Mouse (Mus musculus) thymus, adult 18-20 months (tissue): ENCODE results near the gene Diaph3.

ENCODE experiments used
- DNase-seq, 2 experiments: peaks; one replicate each; pipeline ENCODE4 v3.0.0; 2022; ENCODE audit warnings: mixed read lengths in 2 of 2

The Diaph3 gene

DNA sequence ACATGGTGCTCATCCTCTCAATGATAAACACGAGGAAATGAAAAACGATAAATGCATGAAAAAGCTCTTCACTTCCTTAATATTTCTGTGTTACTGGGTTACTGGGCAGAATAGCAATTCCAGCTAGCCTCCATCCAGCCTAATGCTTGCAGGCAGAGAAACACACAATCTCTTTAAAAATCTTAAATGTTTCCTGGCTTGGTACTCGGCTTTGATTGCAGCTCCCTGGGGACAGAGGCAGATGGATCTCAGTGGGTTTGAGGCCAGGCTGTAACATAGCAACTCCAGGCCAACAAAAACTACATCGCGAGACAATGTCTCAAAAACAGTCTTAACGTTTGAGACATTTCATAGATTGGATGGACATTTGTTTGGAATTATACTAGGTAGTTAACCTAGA is 57.1 kb downstream of the Diaph3 start:
- DNase-seq, result no peak

DNA sequence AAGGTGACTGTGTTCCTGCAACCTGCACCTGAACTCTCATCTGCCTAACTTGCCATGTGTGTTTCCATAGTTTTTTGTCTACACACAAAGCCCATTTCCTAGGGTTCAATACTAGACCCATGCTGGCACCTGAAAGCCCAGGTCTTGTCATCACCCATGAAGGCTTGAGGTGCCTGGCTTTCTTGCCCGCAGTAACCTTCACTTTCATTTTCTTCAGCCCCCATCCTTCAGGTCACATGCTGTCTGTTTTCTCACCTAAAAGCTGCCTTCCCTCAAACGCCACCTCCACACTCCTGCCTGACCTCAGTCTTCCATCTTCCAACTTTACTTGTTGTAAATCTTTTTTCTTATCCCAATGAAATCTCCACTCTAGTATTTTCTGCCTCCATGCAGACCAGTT is 61.3 kb downstream of the Diaph3 start:
- DNase-seq, result no peak

DNA sequence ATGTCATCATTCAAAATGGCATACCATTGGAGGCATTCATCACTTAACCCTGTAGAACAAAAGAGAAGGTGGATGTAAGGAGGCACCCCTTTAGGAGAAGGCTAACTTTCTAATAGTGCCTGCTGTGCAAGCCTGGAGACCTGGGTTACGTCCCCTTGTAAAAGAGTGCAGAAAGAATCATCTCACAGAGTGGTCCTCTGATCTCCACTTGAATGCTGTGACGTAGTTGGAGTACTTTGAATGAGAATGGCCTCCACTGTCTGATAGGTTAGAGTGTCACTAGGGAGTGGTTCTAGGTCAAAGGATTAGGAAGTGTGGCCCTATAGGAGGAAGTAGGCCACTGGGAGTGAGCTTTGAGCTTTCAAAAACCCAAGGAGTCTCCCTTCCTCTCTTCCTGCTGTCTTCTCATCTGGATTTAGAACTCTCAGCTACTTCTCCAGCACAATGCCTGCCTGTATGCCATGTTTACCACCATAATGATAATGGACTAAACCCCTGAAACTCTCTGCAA is 66.0 kb downstream of the Diaph3 start:
- DNase-seq, result no peak

DNA sequence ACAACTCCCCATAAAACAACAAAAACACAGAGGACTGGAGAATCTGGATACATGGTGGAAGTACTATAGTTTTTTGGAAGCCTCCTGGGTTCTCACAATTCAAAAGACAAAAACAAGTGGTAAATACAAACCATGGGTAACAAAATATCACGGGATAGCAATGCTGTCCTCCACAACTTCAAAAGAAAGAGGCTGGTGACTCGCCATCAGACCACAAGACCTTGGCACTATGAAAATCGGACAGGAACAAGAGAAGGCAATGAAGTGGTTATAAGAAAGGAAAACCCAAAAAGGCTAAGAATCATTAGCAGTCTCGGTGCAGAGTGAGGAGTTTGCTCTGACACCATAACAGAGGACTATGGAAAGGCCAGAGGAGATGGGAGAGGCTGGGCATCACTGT is 76.8 kb downstream of the Diaph3 start:
- DNase-seq, result no peak

DNA sequence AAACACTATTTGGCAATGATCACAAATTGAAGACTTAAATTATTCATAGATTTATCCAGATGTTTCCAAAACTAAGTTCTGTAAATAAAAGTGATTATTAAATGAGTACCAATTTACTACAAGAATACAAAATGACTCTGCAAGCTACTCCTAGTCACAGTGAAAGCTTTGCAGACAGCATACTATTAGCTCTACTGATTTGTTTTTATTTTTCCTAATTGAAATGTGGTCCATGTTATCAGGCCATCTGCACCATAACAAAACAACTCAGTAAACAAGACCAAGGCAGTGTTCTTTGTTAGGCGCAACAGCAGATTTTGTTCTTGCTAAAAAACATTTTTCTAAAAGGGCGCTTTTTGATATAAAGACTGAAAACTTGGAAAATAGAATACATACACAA is 84.9 kb downstream of the Diaph3 start:
- no peak for DNase-seq

DNA sequence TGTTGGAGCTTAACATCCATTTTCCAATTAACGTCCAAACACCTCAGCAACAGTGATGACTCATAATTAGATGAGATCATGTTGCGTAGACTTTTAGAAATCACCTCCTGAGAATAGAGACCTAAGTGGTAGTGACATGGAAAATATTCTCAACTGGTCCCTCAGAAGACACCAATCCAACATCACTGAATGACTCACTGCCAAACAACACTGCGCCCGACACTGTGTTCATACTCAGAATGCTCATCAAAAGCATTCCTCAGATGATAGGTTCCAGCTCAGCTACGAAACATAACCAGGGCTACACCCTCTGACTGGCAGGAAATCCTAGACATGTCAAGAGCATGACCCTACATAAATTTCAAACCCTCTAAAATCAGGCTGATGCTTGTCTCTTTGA is 89.8 kb downstream of the Diaph3 start:
- no peak for DNase-seq

DNA sequence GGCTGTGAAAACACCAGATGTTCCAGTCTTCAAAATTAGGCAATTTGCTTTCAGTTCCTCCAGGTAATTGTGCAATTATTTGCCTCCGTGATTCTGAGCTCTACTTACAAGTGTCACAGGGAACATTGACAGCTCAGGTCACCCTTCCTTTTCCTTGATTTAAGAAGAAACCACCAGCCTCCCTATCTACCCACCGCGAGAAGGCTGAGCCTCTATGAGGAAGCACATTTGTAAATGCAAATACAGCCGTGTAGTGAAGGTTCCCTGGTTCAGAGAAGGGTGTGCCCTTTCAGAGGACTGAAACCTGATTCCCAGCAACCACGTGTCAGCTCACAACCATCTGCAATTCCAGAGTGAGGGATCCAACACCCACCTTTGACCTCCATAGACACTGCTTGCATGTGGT is 96.6 kb downstream of the Diaph3 start:
- DNase-seq, result no peak

DNA sequence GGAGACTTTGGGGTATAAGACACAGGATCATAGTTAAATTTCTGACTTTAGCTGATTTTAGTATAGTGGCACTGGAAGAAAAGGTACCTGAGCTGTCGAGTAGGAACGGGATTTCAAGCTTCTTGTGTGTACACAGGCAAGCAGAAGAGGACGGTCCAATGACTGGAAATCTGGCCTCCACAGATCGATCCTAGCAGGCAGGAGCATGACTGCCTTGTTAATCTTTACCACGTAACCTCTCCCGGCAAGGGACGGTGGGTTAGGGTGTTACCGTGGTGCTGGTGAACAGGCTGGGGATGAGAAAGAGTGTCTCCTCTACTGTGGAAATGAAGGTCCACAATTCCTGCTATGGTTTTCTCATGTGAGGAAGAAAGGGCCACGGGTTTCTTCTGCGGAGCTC is 120.8 kb downstream of the Diaph3 start:
- DNase-seq, result no peak

DNA sequence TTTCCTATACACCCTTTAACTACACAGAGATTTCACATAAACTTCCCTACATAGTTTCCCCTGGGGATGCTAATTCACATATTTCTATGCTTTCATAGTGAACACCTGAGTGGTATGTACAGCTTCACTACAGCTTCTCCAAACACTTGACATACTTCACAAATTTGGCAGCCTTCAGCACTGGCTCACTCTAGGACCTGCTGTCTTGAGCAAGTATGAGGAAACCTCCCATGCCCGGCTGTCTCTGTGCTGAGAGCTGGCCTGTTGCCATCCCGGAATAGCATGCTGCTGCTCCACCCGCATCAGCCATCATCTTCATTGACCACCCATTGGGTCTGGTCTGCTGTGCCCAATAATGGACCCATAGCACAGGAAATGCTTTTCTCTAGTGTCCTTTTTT is 121.3 kb downstream of the Diaph3 start:
- DNase-seq, result no peak

DNA sequence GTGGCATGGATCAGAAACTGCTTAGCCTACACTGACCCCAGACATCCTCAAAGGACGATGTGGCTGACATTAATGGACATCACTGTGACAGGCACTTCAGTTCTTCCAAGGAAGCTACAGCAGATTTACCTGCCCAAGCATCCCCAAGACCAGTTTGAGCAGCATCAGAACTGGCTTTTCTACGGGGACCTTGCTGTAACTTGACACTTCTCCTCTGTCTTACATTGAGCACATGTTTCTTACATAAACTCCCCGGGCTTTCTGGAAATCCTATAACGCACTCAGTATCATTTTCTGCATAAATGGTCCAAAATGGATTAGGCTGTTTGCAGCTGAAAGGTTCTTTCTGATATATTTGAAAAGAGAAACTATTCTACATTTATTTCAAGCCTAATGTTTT is 143.7 kb downstream of the Diaph3 start:
- DNase-seq, result no peak

DNA sequence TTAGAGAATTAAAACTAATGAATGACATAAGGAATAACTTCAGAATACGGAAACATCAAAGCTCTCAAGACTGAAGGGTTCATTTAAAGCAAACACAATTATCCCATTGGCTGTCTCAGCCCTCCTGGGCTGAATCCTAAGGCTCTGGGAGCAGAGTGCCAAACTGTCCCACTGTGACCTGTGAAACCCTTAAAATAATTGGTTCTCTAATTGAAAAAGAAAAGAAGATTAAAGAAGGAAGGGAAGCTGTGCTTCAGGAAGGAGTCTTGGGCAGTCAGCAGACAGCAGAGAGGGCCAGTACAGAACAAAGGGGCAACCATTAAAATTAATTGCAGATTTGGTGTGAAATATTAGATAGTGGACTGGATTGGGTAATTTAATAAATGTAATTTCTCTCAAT is 189.9 kb downstream of the Diaph3 start:
- DNase-seq, result no peak

DNA sequence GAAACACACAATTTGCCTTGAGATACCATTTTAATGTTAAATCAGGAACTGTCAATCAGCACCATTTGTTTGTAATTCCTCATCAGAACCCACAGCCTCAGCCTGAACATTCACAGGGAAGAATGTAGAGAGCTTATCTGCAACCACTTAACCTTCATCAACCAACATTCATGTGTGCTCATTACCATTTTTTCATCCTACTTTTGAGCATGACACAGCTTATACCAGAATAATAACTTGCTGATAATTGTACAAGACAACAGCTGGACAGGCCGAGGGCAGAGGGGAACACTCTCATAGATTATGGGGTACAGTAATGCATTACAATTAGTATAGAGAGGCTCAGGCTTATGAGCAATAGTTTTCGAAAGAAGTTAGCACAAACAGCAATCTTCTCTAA is 203.1 kb downstream of the Diaph3 start:
- DNase-seq, result no peak

DNA sequence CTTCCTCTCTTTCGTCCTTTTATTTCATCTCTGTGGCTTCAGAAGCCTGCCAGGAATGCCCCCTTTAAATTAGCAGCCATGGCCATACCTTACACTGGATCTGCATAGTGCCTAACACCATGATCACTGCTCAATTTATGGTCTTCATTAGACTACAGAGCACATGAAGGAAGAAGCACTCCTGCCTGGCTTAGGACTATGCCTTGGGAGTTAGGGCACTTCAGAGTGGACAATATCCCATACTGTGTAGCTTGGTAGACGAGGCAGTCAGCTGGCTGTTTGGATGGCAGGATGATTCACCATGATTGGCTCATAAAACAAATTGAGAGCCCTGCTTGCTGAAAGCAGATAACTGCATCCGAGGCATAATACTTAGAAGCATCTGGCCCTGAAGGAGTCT is 204.6 kb downstream of the Diaph3 start:
- DNase-seq, result no peak

DNA sequence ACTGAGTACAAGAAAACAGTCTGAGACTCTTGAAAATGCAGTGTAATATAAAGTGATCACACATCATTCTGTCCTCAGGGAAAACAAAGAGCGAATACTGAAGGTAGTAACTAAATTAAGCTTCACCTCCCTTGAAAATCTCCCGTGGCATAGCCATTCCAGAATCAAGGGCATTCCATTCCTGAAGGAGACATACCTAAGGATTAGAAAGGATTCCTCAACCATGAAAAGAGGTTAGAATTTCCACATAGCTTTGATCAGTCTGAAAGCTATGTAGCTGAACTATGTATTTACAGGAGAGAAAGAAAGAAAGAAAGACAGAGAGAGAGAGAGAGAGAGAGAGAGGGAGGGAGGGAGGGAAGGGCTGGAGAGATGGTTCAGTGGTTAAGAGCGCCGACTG is 210.3 kb downstream of the Diaph3 start:
- no peak for DNase-seq

DNA sequence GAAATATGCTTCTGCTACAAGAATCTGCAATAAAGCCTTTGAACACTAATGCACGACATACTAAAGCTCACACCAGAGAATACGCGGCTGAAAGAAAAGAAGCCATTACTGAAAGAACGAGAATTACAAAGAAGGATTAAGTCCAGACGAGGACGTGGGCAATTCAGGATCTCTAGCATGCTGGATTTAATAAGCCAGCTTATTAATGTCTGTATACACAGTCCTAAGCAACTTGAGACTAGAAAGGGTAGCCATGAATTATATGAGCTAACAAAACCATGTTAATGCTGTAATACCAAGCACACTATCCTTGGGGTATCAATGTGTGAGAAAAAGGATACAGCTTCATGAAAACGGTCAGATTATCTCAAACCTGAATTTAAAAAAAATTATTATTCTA is 214.2 kb downstream of the Diaph3 start:
- DNase-seq, result no peak

DNA sequence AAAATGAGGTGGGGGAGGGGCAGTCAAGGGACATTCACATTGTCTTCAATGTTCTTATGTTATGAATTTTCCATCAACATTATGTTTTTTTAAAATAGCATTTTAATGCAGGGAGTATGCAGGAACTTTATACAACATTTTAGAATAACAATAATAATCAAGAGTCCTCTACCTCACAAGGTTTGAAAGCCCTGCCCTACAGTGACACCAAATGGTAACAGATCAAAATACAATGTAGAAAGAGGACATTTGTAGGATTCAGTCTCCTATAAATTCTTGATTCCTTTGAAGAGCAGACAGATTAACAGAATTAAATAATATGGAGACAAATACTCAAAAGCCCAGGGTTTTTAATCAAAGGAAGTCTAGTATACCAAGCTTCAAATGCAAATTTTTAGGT is 242.1 kb downstream of the Diaph3 start:
- no peak for DNase-seq

DNA sequence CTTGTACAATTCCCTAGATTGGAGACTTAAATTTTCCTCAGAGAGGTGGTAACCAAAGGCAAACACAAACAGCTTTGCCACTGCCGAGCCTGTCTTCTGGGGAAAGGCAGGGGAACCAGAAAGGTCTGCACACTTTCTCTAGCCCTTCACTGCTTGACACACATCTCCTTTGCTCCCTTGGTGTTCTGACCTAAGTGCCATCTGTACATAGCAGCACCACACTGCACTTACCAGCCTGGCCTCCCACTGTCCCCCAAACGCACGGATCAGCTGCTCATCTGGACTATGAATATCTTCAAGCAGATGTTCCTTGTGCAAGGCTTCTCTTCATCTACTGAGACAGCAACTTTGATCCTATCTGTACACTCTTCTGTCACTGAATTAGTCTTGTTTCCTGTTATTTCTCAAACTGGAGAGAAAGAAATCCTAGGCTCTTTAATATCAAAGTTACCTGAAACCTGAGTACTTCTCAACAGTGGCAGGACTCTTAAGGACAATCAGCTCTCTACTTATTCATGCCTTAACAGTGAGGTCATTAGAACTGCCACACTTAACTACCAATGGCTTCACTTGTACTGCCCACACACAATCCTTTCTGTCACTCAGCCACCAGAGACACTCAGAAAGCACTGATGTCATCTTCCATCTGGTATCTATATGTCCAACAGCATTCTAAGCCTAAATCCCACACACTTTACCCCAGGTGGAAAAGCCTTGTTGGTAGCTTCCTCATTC is 251.8 kb downstream of the Diaph3 start:
- DNase-seq, result no peak

DNA sequence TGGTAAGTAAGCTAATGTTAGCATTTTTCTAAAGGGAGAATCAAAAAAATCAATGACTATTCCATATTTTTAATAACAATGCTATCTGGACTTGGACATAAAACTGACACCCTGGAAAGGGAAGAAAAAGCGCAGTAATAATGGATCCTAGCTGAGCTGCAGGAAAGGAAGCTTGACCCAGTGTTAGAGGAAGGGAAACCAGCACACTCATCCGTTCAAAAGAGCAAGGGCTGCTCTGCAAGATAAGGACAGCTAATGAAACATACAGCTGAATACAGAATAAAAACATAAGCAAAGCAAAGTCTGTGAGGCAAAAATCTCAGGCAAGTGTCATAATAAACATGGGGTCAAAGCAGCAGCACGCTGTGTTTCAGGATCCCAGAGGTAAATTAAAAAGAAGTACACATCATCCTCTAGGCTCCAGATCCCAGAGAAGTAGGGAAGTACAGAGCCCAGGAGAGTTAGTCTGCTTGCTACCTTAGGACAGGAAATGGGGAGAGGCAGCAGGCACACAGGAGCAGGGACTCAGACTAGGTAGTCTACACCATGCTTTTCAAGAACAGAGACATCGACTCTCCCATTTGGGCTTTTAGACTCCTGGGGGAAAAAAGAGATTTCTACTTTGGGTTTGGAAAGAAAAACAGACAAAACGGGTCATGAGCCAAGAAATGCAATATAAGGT is 255.5 kb downstream of the Diaph3 start:
- DNase-seq, result no peak

DNA sequence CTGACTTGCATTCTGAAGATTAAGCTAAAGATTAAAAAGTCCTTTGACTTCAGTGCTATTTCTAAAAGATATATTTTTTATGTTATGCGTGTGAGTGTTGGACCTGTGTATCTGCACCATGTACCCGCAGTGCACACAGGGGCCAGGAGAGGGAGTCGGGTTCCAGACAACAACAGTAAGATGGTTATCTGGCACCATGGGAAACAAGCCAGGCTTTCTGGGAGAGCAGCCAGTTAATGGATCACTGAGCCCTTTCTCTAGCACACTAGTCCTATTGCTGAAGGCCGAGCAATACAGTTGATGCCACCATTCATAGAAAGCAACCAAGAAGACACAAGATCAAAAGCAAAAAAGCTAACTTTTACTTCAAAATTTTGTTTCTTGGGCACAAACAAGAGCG is 271.5 kb downstream of the Diaph3 start:
- DNase-seq, result no peak

DNA sequence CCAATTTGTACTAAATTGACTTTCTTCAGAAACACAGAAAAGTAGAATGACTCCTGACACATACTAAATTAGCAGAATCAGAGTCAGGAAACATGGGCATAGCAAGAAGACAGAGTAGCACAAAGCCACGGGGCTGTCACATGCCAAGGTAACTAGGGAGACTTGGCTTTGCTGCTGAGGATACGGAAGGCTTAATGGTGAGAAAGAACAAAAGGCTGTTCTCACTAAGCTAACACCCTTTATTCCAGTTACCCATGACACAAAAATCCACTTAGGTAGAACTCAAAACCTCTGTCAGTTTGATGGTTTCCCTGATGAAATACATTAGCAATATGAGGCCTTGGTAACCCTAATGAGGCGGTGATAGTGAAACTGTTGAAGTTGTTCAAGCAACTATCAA is 273.9 kb downstream of the Diaph3 start:
- no peak for DNase-seq

DNA sequence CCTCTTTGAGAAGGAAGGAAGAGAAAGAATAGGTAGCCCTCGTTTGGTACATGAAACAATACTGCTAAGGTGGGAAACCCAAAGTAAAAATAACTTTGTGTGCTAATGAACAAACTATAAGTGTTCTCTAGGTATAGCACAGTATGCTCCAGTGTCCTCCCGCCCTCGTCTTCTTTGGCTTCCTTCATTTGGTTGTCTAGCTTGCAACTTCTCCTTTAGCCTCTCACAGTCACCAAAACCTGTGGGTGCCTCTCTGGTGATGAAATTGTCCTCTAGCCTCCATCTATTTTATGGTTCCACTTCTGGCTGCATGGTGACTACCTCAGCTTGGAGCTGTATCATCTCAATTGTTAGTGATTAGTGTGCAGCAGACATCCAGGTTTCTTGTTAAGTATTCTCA is 277.0 kb downstream of the Diaph3 start:
- no peak for DNase-seq

DNA sequence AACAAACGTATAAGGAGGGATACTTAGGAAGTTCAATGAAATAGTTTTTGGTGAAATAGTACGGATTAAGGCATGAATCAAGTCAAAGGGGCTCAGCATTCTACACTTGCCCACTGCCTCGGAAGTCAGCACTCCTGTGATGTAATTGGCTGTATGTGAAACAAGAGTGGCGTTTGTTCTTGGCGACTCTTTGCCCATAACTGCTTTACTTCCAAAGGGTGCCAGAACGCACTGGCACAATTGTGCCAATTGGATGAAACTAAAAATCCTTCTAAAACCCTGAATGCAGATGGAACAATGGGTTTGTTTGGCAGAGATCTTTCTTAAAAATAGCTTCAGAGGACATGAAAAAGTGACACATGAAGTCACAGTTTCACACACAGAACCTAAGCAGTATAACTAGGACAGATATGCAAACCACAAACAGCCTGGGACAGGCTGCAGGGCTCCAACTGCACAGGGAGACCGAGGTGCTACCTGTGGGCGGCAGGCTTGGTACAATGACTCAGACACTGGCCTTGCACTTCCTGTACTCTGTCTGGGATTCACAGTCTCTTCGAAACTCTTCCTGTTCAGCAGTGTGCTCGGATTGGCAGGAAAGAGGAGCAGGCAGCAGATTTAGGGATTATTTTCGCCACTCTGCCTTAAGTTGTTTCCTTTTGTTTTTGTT is 279.6 kb downstream of the Diaph3 start:
- DNase-seq, result no peak

DNA sequence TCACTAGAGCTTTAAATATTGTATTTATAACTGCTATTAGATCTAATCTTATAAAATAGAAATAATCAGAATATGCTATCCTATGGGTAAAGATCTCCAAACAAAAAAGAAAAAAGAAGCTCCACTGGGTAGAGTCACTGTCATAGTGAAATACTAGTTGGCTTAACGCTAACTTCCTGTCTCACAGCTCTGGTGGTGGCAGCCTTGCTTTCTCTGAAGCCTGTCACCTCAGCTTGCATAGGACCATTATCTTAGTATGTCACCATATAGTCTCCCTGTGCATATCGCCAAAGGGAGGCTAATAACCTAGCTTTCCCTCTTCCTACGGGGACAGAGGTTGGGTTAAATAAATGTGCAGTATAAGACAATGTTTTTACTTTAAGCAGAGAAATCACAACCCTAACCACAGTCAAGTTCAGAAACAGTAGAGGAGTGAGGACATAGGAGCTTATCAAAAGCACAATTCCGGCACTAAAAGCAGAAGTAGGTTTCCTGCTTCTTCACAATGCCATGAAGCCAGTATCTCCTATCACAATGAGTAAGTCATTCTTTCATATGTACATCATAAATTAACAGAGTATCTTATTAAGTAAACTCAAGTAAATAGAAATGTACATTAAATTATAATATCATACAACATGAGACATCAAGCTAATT is 293.8 kb downstream of the Diaph3 start:
- DNase-seq, result no peak

DNA sequence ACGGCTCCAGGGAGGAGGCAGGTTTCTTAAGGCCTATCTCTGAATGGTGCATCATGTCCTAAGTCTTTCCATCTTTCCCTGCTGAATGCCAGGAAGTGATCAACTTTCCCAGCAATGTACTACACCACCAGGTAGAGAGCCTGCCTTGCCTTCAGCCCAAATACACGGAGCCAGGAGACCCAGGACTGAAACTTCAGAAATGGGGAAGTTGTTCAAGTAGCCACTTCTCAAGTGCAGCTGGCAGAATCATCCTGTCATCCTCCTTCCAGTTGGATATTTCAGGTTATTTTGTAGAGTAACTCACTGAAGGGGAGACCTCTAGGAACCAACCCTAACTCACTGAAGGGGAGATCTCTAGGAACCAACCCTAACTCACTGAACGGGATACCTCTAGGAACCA is 297.0 kb downstream of the Diaph3 start:
- DNase-seq, result no peak
